19 mouse cellular contexts compared by ENCODE assay signal in genomic region chr3:52539813-52540378, GRCm38 (mm10).
A peak's percentile ranks its signal among the peaks of the same experiment; 100 is the strongest.
DNase-seq lines count a peak whose midpoint lies in the region; ATAC-seq and TF ChIP-seq lines count a peak whose summit lies in the region.
"Had no signal": no experiment of that assay in that cellular context is flagged by ENCODE, and none has a peak within 500 bp of the region (broad histone marks: within the 10 kb centered on the region; RNA-seq: fewer than 3 reads in every experiment).

No protein-coding gene starts in this region.

- intact Hi-C loops in heart, postnatal 25 days (cut with DNase I), result no loop called here

- DNase-seq in heart, postnatal 25 days (ENCODE audit: low spot score), result no peak
- peak; percentile 61 for DNase-seq in embryo, embryonic 10 days (ENCODE audit: low spot score)
- DNase-seq in layer of hippocampus, adult 18-20 months (ENCODE audit: low spot score in 2 of 2), result no peak
- DNase-seq in right cerebral cortex, adult 18-20 months, result no peak
- DNase-seq: adrenal gland, postnatal 14 days; cerebellum, adult 8-10 months; kidney, postnatal 25 days; left cerebral cortex, postnatal 4 days; spleen, adult 18-20 months; thymus, postnatal 14 days had no signal

- peaks cover 15% of the 10 kb centered on the region for H3K4me1 ChIP-seq in heart, embryonic 12.5 days (replicated peaks)
- H3K4me1 ChIP-seq in embryonic facial prominence, embryonic 15.5 days, result peaks cover 28% of the 10 kb centered on the region
- peaks cover 6% of the 10 kb centered on the region; the same call in 1 of the 2 replicates for H3K4me1 ChIP-seq in forebrain, embryonic 16.5 days (replicated peaks; ENCODE audit: control insufficient read depth, insufficient read depth, low read length)

- peak overlapping the region; percentile 31; the same call in 1 of the 2 replicates for H3K4me2 ChIP-seq in heart, embryonic 12.5 days
- H3K4me2 ChIP-seq in embryonic facial prominence, embryonic 15.5 days (replicated peaks), result no peak overlapping the region
- H3K4me2 ChIP-seq in forebrain, embryonic 16.5 days (ENCODE audit: low read length), result no peak overlapping the region
- H3K4me2 ChIP-seq: lung, embryonic 15.5 days; midbrain, embryonic 12.5 days had no signal

- H3K27ac ChIP-seq in heart, embryonic 12.5 days (ENCODE audit: poor library complexity, severe bottlenecking), result no peak overlapping the region
- H3K27ac ChIP-seq in embryonic facial prominence, embryonic 15.5 days (replicated peaks), result peak overlapping the region; percentile 39; the same call in 1 of the 2 replicates
- no peak overlapping the region for H3K27ac ChIP-seq in forebrain, embryonic 16.5 days (ENCODE audit: low read length)
- H3K27ac ChIP-seq: forebrain, embryonic 10.5 days; lung, embryonic 15.5 days; midbrain, embryonic 12.5 days had no signal

- 43% methylated on average over 10 of the region's 10 CpGs for WGBS in heart, embryonic 12.5 days
- WGBS in embryonic facial prominence, embryonic 15.5 days, result 27% methylated on average over 10 of the region's 10 CpGs
- 73% methylated on average over 10 of the region's 10 CpGs for WGBS in forebrain, embryonic 16.5 days

- 0 out of 2 replicates have a peak, but pooled peaks cover 4% of the 10 kb centered on the region for H3K27me3 ChIP-seq in heart, embryonic 12.5 days (replicated peaks)
- no peaks in the 10 kb centered on the region for H3K27me3 ChIP-seq in C2C12 (ENCODE audit: control insufficient read depth, insufficient read depth, insufficient read length)
- H3K27me3 ChIP-seq in embryonic facial prominence, embryonic 15.5 days, result 0 out of 2 replicates have a peak, but pooled peaks cover 9% of the 10 kb centered on the region
- H3K27me3 ChIP-seq in forebrain, embryonic 16.5 days (replicated peaks; ENCODE audit: control insufficient read depth, insufficient read depth, low read length), result no peaks in the 10 kb centered on the region
- H3K27me3 ChIP-seq: lung, embryonic 15.5 days; midbrain, embryonic 12.5 days had no signal

- H3K79me2 ChIP-seq in C2C12 (ENCODE audit: control insufficient read depth, insufficient read depth), result no peaks in the 10 kb centered on the region

- no peaks in the 10 kb centered on the region for H3K9me3 ChIP-seq in heart, embryonic 12.5 days (replicated peaks)
- H3K9me3 ChIP-seq in embryonic facial prominence, embryonic 15.5 days (replicated peaks), result no peaks in the 10 kb centered on the region
- no peaks in the 10 kb centered on the region for H3K9me3 ChIP-seq in forebrain, embryonic 16.5 days (ENCODE audit: control insufficient read depth, low read length)
- H3K9me3 ChIP-seq: forebrain, embryonic 10.5 days; lung, embryonic 15.5 days; midbrain, embryonic 12.5 days had no signal

- ATAC-seq in heart, embryonic 12.5 days (ENCODE audit: insufficient number of reproducible peaks, low FRiP score), result no peak
- 0 out of 2 replicates have a peak, but pooled peaks have one; percentile 39 for ATAC-seq in embryonic facial prominence, embryonic 15.5 days (ENCODE audit: insufficient number of reproducible peaks, low FRiP score, low TSS enrichment, low read depth)
- no peak for ATAC-seq in forebrain, embryonic 16.5 days
- ATAC-seq: CD4-positive, CD25-positive, alpha-beta regulatory T cell, adult 4 months had no signal

- TF ChIP-seq CTCF in C2C12 (IDR thresholded peaks at IDR 0.05; ENCODE audit: control insufficient read depth, insufficient read depth, insufficient read length), result no peak

- no peak overlapping the region for H3ac ChIP-seq in C2C12 (ENCODE audit: control insufficient read depth, insufficient read length, low read depth)

- no peaks in the 10 kb centered on the region for H3K79me3 ChIP-seq in C2C12 (ENCODE audit: low read depth)

- no peak overlapping the region for H3K9ac ChIP-seq in heart, embryonic 12.5 days
- no peak overlapping the region for H3K9ac ChIP-seq in embryonic facial prominence, embryonic 15.5 days
- H3K9ac ChIP-seq in forebrain, embryonic 16.5 days (replicated peaks; ENCODE audit: low read depth, low read length), result no peak overlapping the region
- H3K9ac ChIP-seq: lung, embryonic 15.5 days; midbrain, embryonic 12.5 days had no signal

- H3K4me3 ChIP-seq in heart, embryonic 12.5 days, result no peak overlapping the region
- no peak overlapping the region for H3K4me3 ChIP-seq in C2C12 (ENCODE audit: insufficient read depth, poor library complexity, severe bottlenecking)
- no peak overlapping the region for H3K4me3 ChIP-seq in embryonic facial prominence, embryonic 15.5 days (replicated peaks)
- H3K4me3 ChIP-seq in forebrain, embryonic 16.5 days (replicated peaks; ENCODE audit: low read length), result no peak overlapping the region
- H3K4me3 ChIP-seq: forebrain, embryonic 10.5 days; lung, embryonic 15.5 days; midbrain, embryonic 12.5 days; myocyte had no signal

- no peaks in the 10 kb centered on the region for H3K36me3 ChIP-seq in heart, embryonic 12.5 days
- H3K36me3 ChIP-seq in C2C12 (ENCODE audit: control insufficient read depth, insufficient read depth), result no peaks in the 10 kb centered on the region
- H3K36me3 ChIP-seq in embryonic facial prominence, embryonic 15.5 days, result no peaks in the 10 kb centered on the region
- H3K36me3 ChIP-seq in forebrain, embryonic 16.5 days (ENCODE audit: control insufficient read depth, insufficient read depth), result no peaks in the 10 kb centered on the region
- H3K36me3 ChIP-seq: forebrain, embryonic 10.5 days; lung, embryonic 15.5 days; midbrain, embryonic 12.5 days had no signal

TF ChIP-seq in C2C12, 6 proteins besides CTCF, POLR2A, EP300 and RAD21:
- TF ChIP-seq MAX (IDR thresholded peaks at IDR 0.05), result no peak
- TF ChIP-seq CEBPB (IDR thresholded peaks at IDR 0.05; ENCODE audit: low read depth), result no peak
- TF ChIP-seq MYOG (IDR thresholded peaks at IDR 0.05; ENCODE audit: control insufficient read depth, extremely low read depth, insufficient read length), result no peak
- TF ChIP-seq FOSL1 (IDR thresholded peaks at IDR 0.05; ENCODE audit: insufficient read depth, low read length, poor library complexity, severe bottlenecking), result no peak
- peak; percentile 12 for TF ChIP-seq MYOD1 (IDR thresholded peaks at IDR 0.05; ENCODE audit: control insufficient read depth, insufficient read length, low read depth)
- no peak for TF ChIP-seq USF1 (IDR thresholded peaks at IDR 0.05; ENCODE audit: low read depth)
